In the genomic region with DNA sequence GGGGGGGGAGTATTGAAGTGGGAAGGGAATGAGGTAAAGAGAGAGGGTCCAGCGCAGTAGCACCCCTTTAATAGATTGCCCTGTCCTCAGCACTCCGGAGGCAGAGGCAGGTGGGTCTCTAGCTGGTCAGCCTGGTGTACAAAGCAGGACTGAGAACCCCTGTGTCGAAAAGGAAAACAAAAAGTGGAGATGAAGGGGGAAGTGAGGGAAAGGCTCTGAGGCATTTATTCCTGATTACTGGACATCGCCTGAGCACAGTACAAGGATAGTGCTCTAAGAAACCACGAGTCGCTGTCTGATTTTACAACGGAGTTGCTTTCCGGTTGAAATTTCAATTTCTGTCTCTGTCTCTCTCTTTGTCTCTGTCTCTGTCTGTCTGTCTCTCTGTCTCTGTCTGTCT, we compare ENCODE assay signal across 16 mouse cellular contexts. TPM values are rescaled to one million over a fixed set of nuclear protein-coding genes. Genes with fewer than 3 reads are reported as not detected.
DNase-seq lines count a peak whose midpoint lies in the region; ATAC-seq and TF ChIP-seq lines count a peak whose summit lies in the region.
"Had no signal": no experiment of that assay in that cellular context is flagged by ENCODE, and none has a peak within 500 bp of the region (broad histone marks: within the 10 kb centered on the region; RNA-seq: fewer than 3 reads in every experiment).

No protein-coding gene starts in this region.

- H3K9ac ChIP-seq in heart, embryonic 11.5 days (ENCODE audit: low read depth, low read length): no peak overlapping the region
- no peak overlapping the region for H3K9ac ChIP-seq in limb, embryonic 12.5 days (replicated peaks)
- H3K9ac ChIP-seq in embryonic facial prominence, embryonic 14.5 days (ENCODE audit: low read depth, low read length): no peak overlapping the region
- H3K9ac ChIP-seq in midbrain, embryonic 16.5 days (ENCODE audit: low read depth, low read length): no peak overlapping the region
- H3K9ac ChIP-seq: stomach, embryonic 15.5 days had no signal

- H3K9me3 ChIP-seq in heart, embryonic 11.5 days (replicated peaks; ENCODE audit: control insufficient read depth, low read length): no peaks in the 10 kb centered on the region
- peaks cover 4% of the 10 kb centered on the region; the same call in 1 of the 2 replicates for H3K9me3 ChIP-seq in limb, embryonic 12.5 days
- no peaks in the 10 kb centered on the region for H3K9me3 ChIP-seq in limb, embryonic 10.5 days (replicated peaks)
- H3K9me3 ChIP-seq in embryonic facial prominence, embryonic 14.5 days (ENCODE audit: control insufficient read depth, low read length): no peaks in the 10 kb centered on the region
- no peaks in the 10 kb centered on the region for H3K9me3 ChIP-seq in midbrain, embryonic 16.5 days (replicated peaks; ENCODE audit: control insufficient read depth, low read length, poor library complexity, severe bottlenecking)
- H3K9me3 ChIP-seq: stomach, embryonic 15.5 days had no signal

- no peak overlapping the region for H3K27ac ChIP-seq in heart, embryonic 11.5 days (ENCODE audit: low read depth, low read length)
- H3K27ac ChIP-seq in limb, embryonic 12.5 days: no peak overlapping the region
- H3K27ac ChIP-seq in limb, embryonic 10.5 days: no peak overlapping the region
- no peak overlapping the region for H3K27ac ChIP-seq in embryonic facial prominence, embryonic 14.5 days (replicated peaks; ENCODE audit: low read depth, low read length)
- H3K27ac ChIP-seq in midbrain, embryonic 16.5 days (ENCODE audit: low read length): no peak overlapping the region
- H3K27ac ChIP-seq in cerebellum, adult 2 months (ENCODE audit: insufficient read depth, low read length): no peak overlapping the region
- H3K27ac ChIP-seq: stomach, embryonic 15.5 days had no signal

- H3K4me2 ChIP-seq in heart, embryonic 11.5 days: peak overlapping the region; percentile 69; the same call in 1 of the 2 replicates
- H3K4me2 ChIP-seq in limb, embryonic 12.5 days: no peak overlapping the region
- 0 out of 2 replicates have a peak overlapping the region, but pooled peaks have one; percentile 50 for H3K4me2 ChIP-seq in embryonic facial prominence, embryonic 14.5 days (ENCODE audit: low read depth, low read length)
- H3K4me2 ChIP-seq in midbrain, embryonic 16.5 days (ENCODE audit: low read length): peak overlapping the region; percentile 46

- 7% methylated on average over 8 of the region's 8 CpGs for WGBS in heart, embryonic 11.5 days (ENCODE audit: insufficient replicate concordance)
- 9% methylated on average over 8 of the region's 8 CpGs for WGBS in limb, embryonic 12.5 days
- 8% methylated on average over 8 of the region's 8 CpGs for WGBS in limb, embryonic 10.5 days
- 4% methylated on average over 8 of the region's 8 CpGs for WGBS in embryonic facial prominence, embryonic 14.5 days
- 2% methylated on average over 8 of the region's 8 CpGs for WGBS in midbrain, embryonic 16.5 days
- WGBS in cerebellum, adult 2 months: 2% methylated on average over 8 of the region's 8 CpGs

- H3K27me3 ChIP-seq in heart, embryonic 11.5 days (ENCODE audit: control insufficient read depth, insufficient read depth, low read length): peaks cover 92% of the 10 kb centered on the region
- peaks cover 95% of the 10 kb centered on the region for H3K27me3 ChIP-seq in limb, embryonic 12.5 days
- peaks cover 97% of the 10 kb centered on the region for H3K27me3 ChIP-seq in limb, embryonic 10.5 days (ENCODE audit: low read depth, poor library complexity, severe bottlenecking)
- H3K27me3 ChIP-seq in embryonic facial prominence, embryonic 14.5 days (replicated peaks; ENCODE audit: control insufficient read depth, insufficient read depth, low read length): peaks cover 98% of the 10 kb centered on the region
- peaks cover 43% of the 10 kb centered on the region for H3K27me3 ChIP-seq in midbrain, embryonic 16.5 days (ENCODE audit: control insufficient read depth, insufficient read depth, low read depth, low read length)
- peaks cover 11% of the 10 kb centered on the region; the same call in 1 of the 2 replicates for H3K27me3 ChIP-seq in cerebellum, adult 2 months (ENCODE audit: control insufficient read depth, insufficient read depth, low read length)

- no peak for TF ChIP-seq POLR2A in cerebellum, adult 2 months (IDR thresholded peaks at IDR 0.05; ENCODE audit: borderline replicate concordance, insufficient read depth, low read length)

- H3K36me3 ChIP-seq in heart, embryonic 11.5 days (ENCODE audit: control insufficient read depth, insufficient read depth, low read length): no peaks in the 10 kb centered on the region
- no peaks in the 10 kb centered on the region for H3K36me3 ChIP-seq in limb, embryonic 12.5 days
- H3K36me3 ChIP-seq in limb, embryonic 10.5 days: no peaks in the 10 kb centered on the region
- H3K36me3 ChIP-seq in embryonic facial prominence, embryonic 14.5 days (ENCODE audit: control insufficient read depth, insufficient read depth, low read length): no peaks in the 10 kb centered on the region
- no peaks in the 10 kb centered on the region for H3K36me3 ChIP-seq in midbrain, embryonic 16.5 days (ENCODE audit: control insufficient read depth, insufficient read depth, low read length)
- H3K36me3 ChIP-seq: stomach, embryonic 15.5 days had no signal

- ATAC-seq in heart, embryonic 11.5 days (replicated peaks; ENCODE audit: insufficient number of reproducible peaks, low FRiP score, low TSS enrichment): no peak
- no peak for ATAC-seq in limb, embryonic 12.5 days (ENCODE audit: insufficient number of reproducible peaks, insufficient read depth, low FRiP score, low TSS enrichment, low read depth)
- no peak for ATAC-seq in embryonic facial prominence, embryonic 14.5 days (ENCODE audit: low read depth)
- no peak for ATAC-seq in midbrain, embryonic 16.5 days
- ATAC-seq in activated CD4-positive, CD25-positive, alpha-beta regulatory T cell, adult 4 months: no peak

- H3K4me1 ChIP-seq in heart, embryonic 11.5 days (ENCODE audit: control insufficient read depth, insufficient read depth, low read length): peaks cover 4% of the 10 kb centered on the region; the same call in 1 of the 2 replicates
- peaks cover 9% of the 10 kb centered on the region for H3K4me1 ChIP-seq in limb, embryonic 12.5 days (replicated peaks)
- H3K4me1 ChIP-seq in limb, embryonic 10.5 days: peaks cover 17% of the 10 kb centered on the region
- no peaks in the 10 kb centered on the region for H3K4me1 ChIP-seq in embryonic facial prominence, embryonic 14.5 days (ENCODE audit: control insufficient read depth, insufficient read depth, low read length)
- peaks cover 9% of the 10 kb centered on the region for H3K4me1 ChIP-seq in midbrain, embryonic 16.5 days (ENCODE audit: control insufficient read depth, insufficient read depth, low read length)
- H3K4me1 ChIP-seq in cerebellum, adult 2 months (ENCODE audit: control insufficient read depth, insufficient read depth, low read length): no peaks in the 10 kb centered on the region; the same call in 1 of the 2 replicates
- H3K4me1 ChIP-seq: stomach, embryonic 15.5 days had no signal

- peak overlapping the region; percentile 39 for H3K4me3 ChIP-seq in heart, embryonic 11.5 days (ENCODE audit: low read depth, low read length)
- H3K4me3 ChIP-seq in limb, embryonic 12.5 days (replicated peaks): peak overlapping the region; percentile 19; the same call in 1 of the 2 replicates
- H3K4me3 ChIP-seq in limb, embryonic 10.5 days: no peak overlapping the region
- no peak overlapping the region for H3K4me3 ChIP-seq in embryonic facial prominence, embryonic 14.5 days (ENCODE audit: low read depth, low read length)
- H3K4me3 ChIP-seq in midbrain, embryonic 16.5 days (ENCODE audit: low read depth, low read length): no peak overlapping the region; the same call in 1 of the 2 replicates
- H3K4me3 ChIP-seq in cerebellum, adult 2 months (replicated peaks; ENCODE audit: insufficient read depth, low read depth, low read length): no peak overlapping the region

- no peak for TF ChIP-seq CTCF in cerebellum, adult 2 months (IDR thresholded peaks at IDR 0.05; ENCODE audit: borderline replicate concordance, insufficient read depth, low read depth, low read length)

- no peak for DNase-seq in heart, adult 8-10 months (ENCODE audit: low spot score)
- DNase-seq in limb, embryonic 10.5 days (ENCODE audit: low spot score): no peak
- no peak for DNase-seq in embryonic facial prominence, embryonic 14.5 days (ENCODE audit: low spot score)
- DNase-seq in cerebellum, adult 2 months: no peak
- DNase-seq: adrenal gland, adult 8-10 months; B cell, adult 2 months; heart, adult 18-20 months; kidney, adult 18-20 months had no signal

RNA-seq across cellular contexts. Expression of a gene that starts 0.4 kb away (rescaled TPM):
- 9.7 and 9.8 TPM in 2 replicates for polyA plus RNA-seq in heart, embryonic 11.5 days (2014; fragmentation: Nextera tagmentation; extraction: Ambion mirVana)
- 1 to 10 TPM; 1.2 to 1.7 (median 1.3) TPM for total RNA-seq in heart, adult 8-10 months (2022)
- 4.2 and 5.0 TPM in 2 replicates for polyA plus RNA-seq in limb, embryonic 12.5 days (2016; fragmentation: Nextera tagmentation; extraction: Ambion mirVana)
- 6.3 and 6.5 TPM in 2 replicates for polyA plus RNA-seq in limb, embryonic 10.5 days (2016; fragmentation: Nextera tagmentation; extraction: Ambion mirVana)
- 15.7 and 23.1 TPM in 2 replicates for polyA plus RNA-seq in embryonic facial prominence, embryonic 14.5 days (2014; fragmentation: Nextera tagmentation; extraction: Ambion mirVana)
- polyA plus RNA-seq in midbrain, embryonic 16.5 days (2015; fragmentation: Nextera tagmentation; extraction: Ambion mirVana): 84.5 and 92.5 TPM in 2 replicates
- polyA plus RNA-seq in activated CD4-positive, CD25-positive, alpha-beta regulatory T cell, adult 4 months (2017; shearing (Covaris generic)): 100 to 1,000 TPM; 120 to 138 TPM
- 1.2 and 1.3 TPM in 2 replicates for polyA plus RNA-seq in cerebellum, adult 2 months (2012; rRNA removed)

RNA-seq across cellular contexts. Expression of a gene that starts 0.9 kb away (rescaled TPM):
- polyA plus RNA-seq in heart, embryonic 11.5 days (2014; fragmentation: Nextera tagmentation; extraction: Ambion mirVana): 0.51 and 0.89 TPM in 2 replicates
- not detected for total RNA-seq in heart, adult 8-10 months (2022)
- polyA plus RNA-seq in limb, embryonic 12.5 days (2016; fragmentation: Nextera tagmentation; extraction: Ambion mirVana): 0.55 TPM in 1 of 2 replicates, not detected in the other
- polyA plus RNA-seq in limb, embryonic 10.5 days (2016; fragmentation: Nextera tagmentation; extraction: Ambion mirVana): 0.39 TPM in 1 of 2 replicates, not detected in the other
- 0.97 TPM in 1 of 2 replicates, not detected in the other for polyA plus RNA-seq in embryonic facial prominence, embryonic 14.5 days (2014; fragmentation: Nextera tagmentation; extraction: Ambion mirVana)
- 2.3 and 4.0 TPM in 2 replicates for polyA plus RNA-seq in midbrain, embryonic 16.5 days (2015; fragmentation: Nextera tagmentation; extraction: Ambion mirVana)
- 1 to 10 TPM in 1 of 2 experiments, not detected in 1; 2.0 TPM for polyA plus RNA-seq in activated CD4-positive, CD25-positive, alpha-beta regulatory T cell, adult 4 months (2017; shearing (Covaris generic))
- polyA plus RNA-seq in cerebellum, adult 2 months (2012; rRNA removed): not detected in 2 replicates
- total RNA-seq: adrenal gland, adult 8-10 months; heart, adult 18-20 months; layer of hippocampus, postnatal 10 days; neutrophil, adult 5-6 weeks had no signal
- polyA plus RNA-seq: limb, embryonic 14.5 days; stomach, embryonic 15.5 days had no signal

RNA-seq across cellular contexts. Expression of a gene that starts 9.2 kb away (rescaled TPM):
- 1.2 TPM in 1 of 2 replicates, not detected in the other for polyA plus RNA-seq in heart, embryonic 11.5 days (2014; fragmentation: Nextera tagmentation; extraction: Ambion mirVana)
- not detected for total RNA-seq in heart, adult 8-10 months (2022)
- polyA plus RNA-seq in limb, embryonic 12.5 days (2016; fragmentation: Nextera tagmentation; extraction: Ambion mirVana): 0.35 TPM in 1 of 2 replicates, not detected in the other
- 0.46 and 0.55 TPM in 2 replicates for polyA plus RNA-seq in limb, embryonic 10.5 days (2016; fragmentation: Nextera tagmentation; extraction: Ambion mirVana)
- 0.29 and 0.34 TPM in 2 replicates for polyA plus RNA-seq in embryonic facial prominence, embryonic 14.5 days (2014; fragmentation: Nextera tagmentation; extraction: Ambion mirVana)
- 1.1 and 1.6 TPM in 2 replicates for polyA plus RNA-seq in midbrain, embryonic 16.5 days (2015; fragmentation: Nextera tagmentation; extraction: Ambion mirVana)
- under 1 TPM in 1 of 2 experiments, not detected in 1; 0.87 TPM for polyA plus RNA-seq in activated CD4-positive, CD25-positive, alpha-beta regulatory T cell, adult 4 months (2017; shearing (Covaris generic))
- 0.30 TPM in 1 of 2 replicates, not detected in the other for polyA plus RNA-seq in cerebellum, adult 2 months (2012; rRNA removed)
- total RNA-seq: heart, adult 18-20 months; layer of hippocampus, postnatal 10 days; neutrophil, adult 5-6 weeks had no signal
- polyA plus RNA-seq: stomach, embryonic 15.5 days had no signal

Comparison
In these comparisons a context has a peak if more than half of its experiments do, and no peak if none do; other contexts are left out.
1. H3K4me3 ChIP-seq: peak in heart, embryonic 11.5 days (single experiment) and limb, embryonic 12.5 days (single experiment); none in limb, embryonic 10.5 days (single experiment), embryonic facial prominence, embryonic 14.5 days (single experiment), midbrain, embryonic 16.5 days (single experiment) and cerebellum, adult 2 months (single experiment).